8 mouse cellular contexts compared by ENCODE assay signal in the genomic region with DNA sequence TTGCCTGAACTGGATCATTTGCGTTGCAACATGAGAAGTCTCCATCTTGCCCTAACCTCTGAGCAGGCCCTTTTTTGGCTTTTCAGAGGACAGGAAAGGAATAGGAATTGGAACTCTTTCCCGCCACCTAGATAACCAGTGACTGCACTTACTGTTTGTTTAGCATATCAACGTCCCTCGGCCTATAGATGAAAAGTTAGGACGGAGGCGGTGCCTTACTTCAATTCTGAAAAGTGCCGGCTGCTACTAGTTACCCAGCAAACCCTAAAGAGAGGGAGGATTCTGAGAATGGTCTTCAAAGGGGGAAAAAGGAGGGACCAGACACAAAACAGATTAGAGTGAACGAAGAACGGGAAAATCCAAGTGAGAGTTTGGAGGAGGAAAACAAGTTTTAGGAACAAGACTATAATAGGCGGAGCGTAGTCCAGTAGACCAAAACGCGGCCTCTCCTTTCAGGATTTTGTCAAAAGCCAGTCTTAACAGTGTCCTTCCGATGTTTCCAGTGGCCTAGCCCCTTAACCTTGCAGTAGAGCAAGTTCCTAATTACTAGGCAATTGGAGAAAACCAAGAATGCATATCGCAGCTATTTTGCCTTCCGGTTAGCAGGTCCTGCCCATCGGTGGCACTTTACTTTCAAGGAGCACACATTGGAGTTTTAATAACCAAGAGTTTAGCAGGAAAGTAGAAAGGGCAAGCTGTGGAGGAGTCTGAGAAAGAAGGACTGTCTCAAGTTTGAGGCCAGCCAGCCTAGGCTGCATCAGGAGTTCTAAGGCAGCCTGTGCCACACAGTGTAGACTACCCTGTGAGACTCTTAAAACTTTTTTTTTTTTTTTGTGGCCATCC. TPM values are rescaled to one million over a fixed set of nuclear protein-coding genes. Genes with fewer than 3 reads are reported as not detected.
A peak's percentile ranks its signal among the peaks of the same experiment; 100 is the strongest.
DNase-seq lines count a peak whose midpoint lies in the region; ATAC-seq and TF ChIP-seq lines count a peak whose summit lies in the region.

No protein-coding gene starts in this region.

- H3K9ac ChIP-seq in lung, embryonic 14.5 days = peak overlapping the region; percentile 87
- H3K9ac ChIP-seq in intestine, postnatal 0 days (ENCODE audit: low read depth, low read length) = peak overlapping the region; percentile 53

- 20% methylated on average over 17 of the region's 17 CpGs for WGBS in lung, embryonic 14.5 days
- 27% methylated on average over 17 of the region's 17 CpGs for WGBS in intestine, postnatal 0 days
- WGBS in small intestine, adult 2 months = 30% methylated on average over 17 of the region's 17 CpGs

- TF ChIP-seq POLR2A in embryonic fibroblast, embryonic 13.5 days (IDR thresholded peaks at IDR 0.05; ENCODE audit: low read depth, low read length) = no peak
- TF ChIP-seq POLR2A in small intestine, adult 2 months (IDR thresholded peaks at IDR 0.05; ENCODE audit: low read depth, low read length) = no peak

- no peaks in the 10 kb centered on the region for H3K27me3 ChIP-seq in lung, embryonic 14.5 days (ENCODE audit: insufficient read depth, low read length)
- no peaks in the 10 kb centered on the region for H3K27me3 ChIP-seq in intestine, postnatal 0 days (replicated peaks; ENCODE audit: control insufficient read depth, insufficient read depth, low read length)
- no peaks in the 10 kb centered on the region for H3K27me3 ChIP-seq in small intestine, adult 2 months (ENCODE audit: control insufficient read depth, insufficient read depth, low read length)

- ATAC-seq in lung, embryonic 14.5 days (ENCODE audit: insufficient read depth) = peak; percentile 8
- ATAC-seq in intestine, postnatal 0 days = no peak

- H3K4me1 ChIP-seq in lung, embryonic 14.5 days (ENCODE audit: insufficient read depth) = peaks cover 14% of the 10 kb centered on the region
- peaks cover 3% of the 10 kb centered on the region; the same call in 1 of the 2 replicates for H3K4me1 ChIP-seq in embryonic fibroblast, embryonic 13.5 days (ENCODE audit: control insufficient read depth, insufficient read depth, low read length)
- peaks cover 4% of the 10 kb centered on the region for H3K4me1 ChIP-seq in intestine, postnatal 0 days (replicated peaks; ENCODE audit: control insufficient read depth, insufficient read depth, low read length)
- peaks cover 19% of the 10 kb centered on the region; the same call in 1 of the 2 replicates for H3K4me1 ChIP-seq in small intestine, adult 2 months (ENCODE audit: control insufficient read depth, insufficient read depth, insufficient read length, low read length)

- no peaks in the 10 kb centered on the region for H3K36me3 ChIP-seq in lung, embryonic 14.5 days (ENCODE audit: insufficient read depth)
- no peaks in the 10 kb centered on the region for H3K36me3 ChIP-seq in intestine, postnatal 0 days (ENCODE audit: control insufficient read depth, insufficient read depth)
- no peaks in the 10 kb centered on the region for H3K36me3 ChIP-seq in small intestine, adult 2 months (ENCODE audit: control insufficient read depth, insufficient read depth, low read length)

- TF ChIP-seq CTCF in lung, embryonic 14.5 days (IDR thresholded peaks at IDR 0.05; ENCODE audit: low read depth) = no peak
- no peak for TF ChIP-seq CTCF in embryonic fibroblast, embryonic 13.5 days (IDR thresholded peaks at IDR 0.05; ENCODE audit: borderline replicate concordance, insufficient read depth, low read length)
- no peak for TF ChIP-seq CTCF in intestine, postnatal 0 days (IDR thresholded peaks at IDR 0.05; ENCODE audit: low read depth)
- TF ChIP-seq CTCF in small intestine, adult 2 months (IDR thresholded peaks at IDR 0.05; ENCODE audit: extremely low read depth, insufficient read length, insufficient replicate concordance, low read depth, low read length) = no peak

- H3K9me3 ChIP-seq in lung, embryonic 14.5 days (ENCODE audit: low read depth, low read length) = no peaks in the 10 kb centered on the region
- H3K9me3 ChIP-seq in intestine, postnatal 0 days (ENCODE audit: control insufficient read depth) = no peaks in the 10 kb centered on the region

- peak overlapping the region; percentile 81 for H3K4me3 ChIP-seq in lung, embryonic 14.5 days (ENCODE audit: low read depth, low read length)
- peak overlapping the region; percentile 39; the same call in 1 of the 2 replicates for H3K4me3 ChIP-seq in embryonic fibroblast, embryonic 13.5 days (ENCODE audit: insufficient read depth, low read length)
- peak overlapping the region; percentile 88 for H3K4me3 ChIP-seq in intestine, postnatal 0 days (ENCODE audit: low read depth, low read length)
- peak overlapping the region; percentile 83 for H3K4me3 ChIP-seq in small intestine, adult 2 months (ENCODE audit: low read depth, low read length)

- H3K4me2 ChIP-seq in lung, embryonic 14.5 days = peak overlapping the region; percentile 64
- H3K4me2 ChIP-seq in intestine, postnatal 0 days (replicated peaks; ENCODE audit: low read depth) = peak overlapping the region; percentile 88

- H3K27ac ChIP-seq in lung, embryonic 14.5 days (ENCODE audit: low read depth) = peak overlapping the region; percentile 98
- H3K27ac ChIP-seq in embryonic fibroblast, embryonic 13.5 days (ENCODE audit: insufficient read depth, low read length) = peak overlapping the region; percentile 60
- H3K27ac ChIP-seq in intestine, postnatal 0 days (ENCODE audit: low read depth, low read length) = peak overlapping the region; percentile 36; the same call in 1 of the 2 replicates
- peak overlapping the region; percentile 49 for H3K27ac ChIP-seq in small intestine, adult 2 months (ENCODE audit: insufficient read depth, low read depth, low read length)

- DNase-seq in lung, embryonic 14.5 days = peak; percentile 81
- no peak for DNase-seq in lung, postnatal 14 days
- DNase-seq in retina, embryonic 14.5 days (ENCODE audit: low spot score) = no peak
- DNase-seq in cerebellum, adult 11 months = no peak
- DNase-seq in adrenal gland, adult (ENCODE audit: inconsistent age in 2 of 2, low spot score in 1 of 2) = no peak

RNA-seq across cellular contexts. Expression of a gene that starts 0.9 kb away (rescaled TPM):
- 208 and 220 TPM in 2 replicates for polyA plus RNA-seq in lung, embryonic 14.5 days (2014; fragmentation: Nextera tagmentation; extraction: Ambion mirVana)
- polyA plus RNA-seq in embryonic fibroblast, embryonic 13.5 days (2011; ENCODE audit: insufficient read length, low read depth, missing spikeins) = 65.4 and 89.6 TPM in 2 replicates
- 53.3 and 56.3 TPM in 2 replicates for polyA plus RNA-seq in intestine, postnatal 0 days (2015; fragmentation: Nextera tagmentation; extraction: Ambion mirVana)
- polyA plus RNA-seq in small intestine, adult 2 months (2012; rRNA removed) = 15.4 and 24.8 TPM in 2 replicates

Comparison
In these comparisons a context has a peak if more than half of its experiments do, and no peak if none do; other contexts are left out.
1. H3K27ac ChIP-seq: peak in every context shown above with its lines; median percentile 98 in lung, embryonic 14.5 days; 60 in embryonic fibroblast, embryonic 13.5 days; 49 in small intestine, adult 2 months; 36 in intestine, postnatal 0 days.